32 mouse cellular contexts compared by ENCODE assay signal in the genomic region with DNA sequence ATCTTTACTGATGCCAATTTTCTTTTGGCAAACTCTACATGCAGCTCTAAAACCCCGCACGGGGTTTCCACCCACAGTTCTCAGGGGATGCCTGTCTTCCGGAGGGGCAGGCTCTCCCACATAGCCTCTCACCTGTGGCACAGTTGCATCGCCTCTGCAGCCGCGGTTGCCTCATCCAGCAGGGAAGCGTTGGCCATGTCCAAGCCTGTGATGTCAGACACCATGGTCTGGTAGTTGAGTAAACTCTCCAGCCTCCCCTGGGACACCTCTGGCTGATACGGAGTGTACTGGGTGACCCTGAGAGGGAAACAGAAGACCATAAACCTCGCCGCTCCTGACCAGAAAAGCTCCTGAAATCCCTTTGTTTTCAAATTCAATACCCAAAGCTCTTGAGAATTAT. TPM values are rescaled to one million over a fixed set of nuclear protein-coding genes. Genes with fewer than 3 reads are reported as not detected.
DNase-seq lines count a peak whose midpoint lies in the region; ATAC-seq and TF ChIP-seq lines count a peak whose summit lies in the region.
"Had no signal": no experiment of that assay in that cellular context is flagged by ENCODE, and none has a peak within 500 bp of the region (broad histone marks: within the 10 kb centered on the region; RNA-seq: fewer than 3 reads in every experiment).

No protein-coding gene starts in this region.

- no peak for ATAC-seq in liver, embryonic 11.5 days (replicated peaks; ENCODE audit: low FRiP score)
- ATAC-seq: activated CD4-positive, CD25-positive, alpha-beta regulatory T cell, adult 4 months; forebrain, embryonic 15.5 days; intestine, embryonic 16.5 days had no signal

- no peaks in the 10 kb centered on the region for H3K27me3 ChIP-seq in liver, adult 2 months (ENCODE audit: control insufficient read depth, insufficient read depth, low read length)
- H3K27me3 ChIP-seq in liver, embryonic 11.5 days (replicated peaks; ENCODE audit: control insufficient read depth, insufficient read depth, low read length), result no peaks in the 10 kb centered on the region
- H3K27me3 ChIP-seq: embryonic facial prominence, embryonic 12.5 days; forebrain, embryonic 15.5 days; heart, embryonic 12.5 days; hindbrain, embryonic 13.5 days; midbrain, embryonic 12.5 days; neural tube, embryonic 12.5 days; stomach, embryonic 15.5 days had no signal

- H3K4me1 ChIP-seq in liver, adult 2 months (ENCODE audit: control insufficient read depth, insufficient read depth, low read length), result peaks cover 13% of the 10 kb centered on the region
- no peaks in the 10 kb centered on the region for H3K4me1 ChIP-seq in liver, embryonic 11.5 days (replicated peaks; ENCODE audit: control insufficient read depth, insufficient read depth, low read length)
- H3K4me1 ChIP-seq: embryonic facial prominence, embryonic 12.5 days; heart, embryonic 12.5 days; megakaryocyte, embryonic 14.5 days; stomach, embryonic 15.5 days had no signal

- H3K79me2 ChIP-seq in liver, adult 2 months (ENCODE audit: control insufficient read depth, insufficient read depth, low read length), result 0 out of 2 replicates have a peak, but pooled peaks cover 2% of the 10 kb centered on the region

- peaks cover 7% of the 10 kb centered on the region; the same call in 1 of the 2 replicates for H3K36me3 ChIP-seq in liver, adult 2 months (ENCODE audit: control insufficient read depth, insufficient read depth, low read length)
- H3K36me3 ChIP-seq in liver, embryonic 11.5 days (ENCODE audit: control insufficient read depth, insufficient read depth, low read length), result no peaks in the 10 kb centered on the region
- H3K36me3 ChIP-seq: embryonic facial prominence, embryonic 12.5 days; forebrain, embryonic 15.5 days; heart, embryonic 12.5 days; hindbrain, embryonic 13.5 days; midbrain, embryonic 12.5 days; neural tube, embryonic 12.5 days; stomach, embryonic 15.5 days had no signal

- no peak for TF ChIP-seq CTCF in liver, adult 2 months (IDR thresholded peaks at IDR 0.05; ENCODE audit: low read depth, low read length)

- H3K4me2 ChIP-seq in liver, embryonic 11.5 days, result no peak overlapping the region
- H3K4me2 ChIP-seq: embryonic facial prominence, embryonic 12.5 days; forebrain, embryonic 15.5 days; heart, embryonic 12.5 days; hindbrain, embryonic 13.5 days; midbrain, embryonic 12.5 days; neural tube, embryonic 12.5 days; stomach, embryonic 15.5 days had no signal

- TF ChIP-seq POLR2A in liver, adult 2 months (IDR thresholded peaks at IDR 0.05; ENCODE audit: extremely low read depth, insufficient read depth, low read length), result no peak

- H3K9ac ChIP-seq in liver, adult 2 months (ENCODE audit: low read depth, low read length), result no peak overlapping the region
- no peak overlapping the region for H3K9ac ChIP-seq in liver, embryonic 11.5 days (ENCODE audit: low read depth, low read length)
- H3K9ac ChIP-seq: embryonic facial prominence, embryonic 12.5 days; forebrain, embryonic 15.5 days; heart, embryonic 12.5 days; hindbrain, embryonic 13.5 days; liver, embryonic 14.5 days; midbrain, embryonic 12.5 days; neural tube, embryonic 12.5 days; stomach, embryonic 15.5 days had no signal

- DNase-seq in liver, adult 2 months (ENCODE audit: extremely low read depth, low read depth, low spot score), result peak; percentile 80
- DNase-seq in liver, embryonic 11.5 days (ENCODE audit: low spot score), result no peak
- peak; percentile 69 for DNase-seq in adrenal gland, postnatal 10 days
- peak; percentile 6 to 53 for DNase-seq in adrenal gland, postnatal 36 days
- DNase-seq in skeletal muscle tissue, adult 2 months (ENCODE audit: low read depth, low spot score), result peak; percentile 5
- DNase-seq in kidney, postnatal 14 days, result no peak
- DNase-seq in spleen, adult 12 weeks (ENCODE audit: low spot score), result no peak
- DNase-seq: B cell, adult 2 months; cerebellum, adult 18-20 months; cerebellum, postnatal 14 days; embryo, embryonic 11 days; gastrocnemius, postnatal 25 days; heart, adult 18-20 months; heart, postnatal 4 days; kidney, adult 8-10 months; lung, postnatal 4 days; thymus, adult 18-20 months; thymus, postnatal 25 days had no signal

- H3K9me3 ChIP-seq in liver, embryonic 11.5 days (ENCODE audit: control insufficient read depth, low read length), result no peaks in the 10 kb centered on the region
- H3K9me3 ChIP-seq: embryonic facial prominence, embryonic 12.5 days; forebrain, embryonic 10.5 days; forebrain, embryonic 15.5 days; heart, embryonic 12.5 days; hindbrain, embryonic 13.5 days; megakaryocyte, embryonic 14.5 days; midbrain, embryonic 12.5 days; neural tube, embryonic 12.5 days; stomach, embryonic 15.5 days had no signal

- H3K27ac ChIP-seq in liver, adult 2 months (replicated peaks; ENCODE audit: insufficient read depth, low read depth, low read length), result no peak overlapping the region
- no peak overlapping the region for H3K27ac ChIP-seq in liver, embryonic 11.5 days (ENCODE audit: low read depth, low read length)
- H3K27ac ChIP-seq: embryonic facial prominence, embryonic 12.5 days; forebrain, embryonic 10.5 days; forebrain, embryonic 15.5 days; hindbrain, embryonic 13.5 days; kidney, postnatal 0 days; liver, embryonic 14.5 days; midbrain, embryonic 12.5 days; neural tube, embryonic 12.5 days; stomach, embryonic 15.5 days had no signal

- no peak overlapping the region for H3K4me3 ChIP-seq in liver, adult 2 months (ENCODE audit: insufficient read depth, low read depth, low read length)
- H3K4me3 ChIP-seq in liver, embryonic 11.5 days (ENCODE audit: low read depth, low read length), result no peak overlapping the region
- H3K4me3 ChIP-seq: embryonic facial prominence, embryonic 12.5 days; forebrain, embryonic 10.5 days; forebrain, embryonic 15.5 days; heart, embryonic 12.5 days; hindbrain, embryonic 13.5 days; megakaryocyte, embryonic 14.5 days; midbrain, embryonic 12.5 days; myocyte; neural tube, embryonic 12.5 days; stomach, embryonic 15.5 days had no signal

- 18% methylated on average over 10 of the region's 10 CpGs for WGBS in liver, adult 2 months
- 89% methylated on average over 10 of the region's 10 CpGs for WGBS in liver, embryonic 11.5 days

RNA-seq across cellular contexts. Expression of a gene that starts 23.9 kb away (rescaled TPM):
- total RNA-seq in liver, adult 2 months (2014; rRNA removed), result 64.2 and 98.4 TPM in 2 replicates
- polyA plus RNA-seq in liver, adult 2 months (2012; rRNA removed), result 94.1 and 134 TPM in 2 replicates
- polyA plus RNA-seq in liver, embryonic 11.5 days (2014; fragmentation: Nextera tagmentation; extraction: Ambion mirVana), result 22.2 and 24.7 TPM in 2 replicates
- 10 to 100 TPM in 1 of 2 experiments, 1 to 10 TPM in 1; 6.3 to 14.0 TPM for total RNA-seq in adrenal gland, postnatal 10 days (2021)
- total RNA-seq in adrenal gland, postnatal 36 days (2021), result under 1 TPM; 0.46 to 0.63 TPM

Comparison
In these comparisons a context has a peak if more than half of its experiments do, and no peak if none do; other contexts are left out.
1. DNase-seq: peak in liver, adult 2 months (single experiment), adrenal gland, postnatal 10 days (single experiment), adrenal gland, postnatal 36 days (2 of 2) and skeletal muscle tissue, adult 2 months (single experiment); none in liver, embryonic 11.5 days (single experiment), kidney, postnatal 14 days (single experiment) and spleen, adult 12 weeks (single experiment).
2. RNA of a gene that starts 23.9 kb away (total RNA-seq): 64.2 to 98.4 TPM in liver, adult 2 months and 6.3 to 14.0 TPM in adrenal gland, postnatal 10 days; 0.46 to 0.63 TPM in adrenal gland, postnatal 36 days; every median in the first group is over 4 times any median in the second.